Mouse (Mus musculus): ENCODE results near the gene Gm20388. TPM values are rescaled to one million over a fixed set of nuclear protein-coding genes. Genes with fewer than 3 reads are reported as not detected.

Gm20388 gene
- polyA plus RNA-seq, 1 experiment: 0.36 TPM

DNA sequence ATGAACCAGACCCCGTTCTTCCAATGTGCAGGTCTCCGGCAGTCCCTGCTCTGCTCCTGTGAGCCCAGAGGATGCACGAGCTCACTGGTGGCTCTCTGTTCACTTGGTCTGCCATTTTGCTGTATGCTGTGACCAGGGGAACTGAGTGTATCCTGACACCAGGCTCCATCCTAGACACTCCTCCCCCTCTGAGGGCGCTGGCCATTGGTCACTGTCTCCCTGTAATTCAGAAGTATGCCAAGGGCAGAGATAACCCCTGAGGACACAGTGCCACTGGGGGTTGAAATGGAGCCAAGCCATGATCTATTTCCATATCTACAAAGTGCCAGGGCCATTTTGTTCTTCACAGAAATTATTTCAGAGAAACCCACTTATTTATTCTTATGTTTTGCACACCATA is 937.8 kb downstream of the Gm20388 start:
- TF ChIP-seq GATA1 (IDR thresholded peaks at IDR 0.05; ENCODE audit: low read length) (no peak), TAL1 (IDR thresholded peaks at IDR 0.05; ENCODE audit: low read length) (no peak)
- H3K9me3 ChIP-seq (ENCODE audit: control insufficient read depth, low read length): no peaks in the 10 kb centered on the region
- no peaks in the 10 kb centered on the region for H3K36me3 ChIP-seq (ENCODE audit: control insufficient read depth)
- no peak overlapping the region for H3K4me3 ChIP-seq (replicated peaks)
- no peaks in the 10 kb centered on the region for H3K27me3 ChIP-seq (ENCODE audit: control insufficient read depth)
- H3K4me1 ChIP-seq (ENCODE audit: control insufficient read depth): no peaks in the 10 kb centered on the region

DNA sequence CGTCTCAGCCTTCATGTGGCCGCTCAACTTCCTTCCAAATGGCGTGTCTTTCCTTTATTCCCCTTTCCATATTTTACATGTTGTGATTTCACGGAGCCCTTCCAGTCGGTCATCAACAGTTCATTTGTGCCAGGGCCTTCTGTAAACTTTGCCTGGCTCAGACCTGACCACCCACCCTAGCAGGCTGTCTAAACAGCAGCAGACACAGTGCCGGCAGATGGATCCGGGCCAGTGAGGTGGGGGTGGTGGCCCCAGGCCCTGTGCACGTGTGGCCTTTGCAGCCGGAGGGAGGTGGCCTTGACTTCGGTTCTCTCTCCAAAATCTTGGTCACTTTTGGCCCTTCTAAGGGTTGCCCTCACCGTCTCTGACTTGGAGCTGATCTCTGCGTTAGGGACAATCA is 940.8 kb downstream of the Gm20388 start:
- no peak for TF ChIP-seq TAL1 (IDR thresholded peaks at IDR 0.05; ENCODE audit: low read length)
- no peak for TF ChIP-seq GATA1 (IDR thresholded peaks at IDR 0.05; ENCODE audit: low read length)
- Histone ChIP-seq H3K27me3 (ENCODE audit: control insufficient read depth) (no peaks in the 10 kb centered on the region), H3K9me3 (ENCODE audit: control insufficient read depth, low read length) (no peaks in the 10 kb centered on the region; the same call in 1 of the 2 replicates), H3K4me1 (ENCODE audit: control insufficient read depth) (no peaks in the 10 kb centered on the region), H3K36me3 (ENCODE audit: control insufficient read depth) (no peaks in the 10 kb centered on the region), H3K4me3 (replicated peaks) (no peak overlapping the region)

- Histone ChIP-seq H3K36me3 (ENCODE audit: control insufficient read depth) (no peaks in the 10 kb centered on the region), H3K4me3 (replicated peaks) (no peak overlapping the region), H3K27me3 (ENCODE audit: control insufficient read depth) (no peaks in the 10 kb centered on the region), H3K9me3 (ENCODE audit: control insufficient read depth, low read length) (no peaks in the 10 kb centered on the region; the same call in 1 of the 2 replicates), H3K4me1 (ENCODE audit: control insufficient read depth) (no peaks in the 10 kb centered on the region)
- TF ChIP-seq TAL1 (IDR thresholded peaks at IDR 0.05; ENCODE audit: low read length) (no peak), GATA1 (IDR thresholded peaks at IDR 0.05; ENCODE audit: low read length) (no peak)
These were observed 949.2 kb downstream of the Gm20388 start for GRCm38 (mm10) chr8:120859881-120860280.

DNA sequence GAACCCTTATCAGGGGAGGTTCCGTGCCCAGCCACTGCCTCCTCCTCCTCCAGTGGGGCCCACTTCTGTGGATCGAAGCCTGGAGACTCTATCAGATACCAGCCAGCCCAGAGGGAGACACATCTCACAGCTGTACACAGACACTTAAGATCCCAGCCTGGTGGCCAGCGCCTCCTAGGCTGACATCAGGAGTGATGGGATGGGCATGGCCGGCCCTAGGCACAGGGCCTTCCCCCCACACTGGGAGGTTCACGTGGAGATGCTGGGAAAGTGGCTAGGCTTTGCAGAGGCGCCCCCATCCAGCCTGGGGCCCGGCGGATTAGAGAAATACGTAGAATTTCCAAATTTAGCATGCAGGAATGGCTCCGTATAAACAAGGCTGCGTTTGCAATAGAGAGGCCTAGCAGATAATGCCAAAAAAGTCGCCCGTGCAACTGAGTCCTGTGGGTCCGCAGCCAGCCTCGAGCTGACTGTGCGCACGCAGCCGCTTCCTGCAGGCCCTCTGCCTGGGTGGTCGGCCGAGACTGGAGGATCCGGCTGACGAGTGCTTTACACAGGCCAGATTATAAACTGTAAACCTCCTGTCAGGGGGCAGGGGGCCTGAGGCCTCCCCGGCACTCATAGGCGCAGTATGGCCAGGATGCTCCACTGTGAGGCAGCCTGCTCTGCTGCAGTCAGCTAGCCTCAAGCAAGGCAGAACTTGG is 949.9 kb downstream of the Gm20388 start:
- Histone ChIP-seq H3K4me1 (ENCODE audit: control insufficient read depth) (no peaks in the 10 kb centered on the region), H3K9me3 (ENCODE audit: control insufficient read depth, low read length) (no peaks in the 10 kb centered on the region; the same call in 1 of the 2 replicates), H3K36me3 (ENCODE audit: control insufficient read depth) (no peaks in the 10 kb centered on the region), H3K27me3 (ENCODE audit: control insufficient read depth) (no peaks in the 10 kb centered on the region), H3K4me3 (replicated peaks) (no peak overlapping the region)
- TF ChIP-seq GATA1 (IDR thresholded peaks at IDR 0.05; ENCODE audit: low read length) (no peak), TAL1 (IDR thresholded peaks at IDR 0.05; ENCODE audit: low read length) (no peak)

GRCm38 (mm10) chr8:120863683-120864082 is 953.0 kb downstream of the Gm20388 start:
- H3K27me3 ChIP-seq (ENCODE audit: control insufficient read depth): no peaks in the 10 kb centered on the region
- H3K9me3 ChIP-seq (ENCODE audit: control insufficient read depth, low read length): no peaks in the 10 kb centered on the region
- no peaks in the 10 kb centered on the region for H3K36me3 ChIP-seq (ENCODE audit: control insufficient read depth)
- no peak for TF ChIP-seq TAL1 (IDR thresholded peaks at IDR 0.05; ENCODE audit: low read length)
- TF ChIP-seq GATA1 (IDR thresholded peaks at IDR 0.05; ENCODE audit: low read length): no peak
- H3K4me1 ChIP-seq (ENCODE audit: control insufficient read depth): no peaks in the 10 kb centered on the region
- H3K4me3 ChIP-seq (replicated peaks): no peak overlapping the region

GRCm38 (mm10) chr8:120867386-120867785 is 956.7 kb downstream of the Gm20388 start:
- TF ChIP-seq GATA1 (IDR thresholded peaks at IDR 0.05; ENCODE audit: low read length): no peak
- TF ChIP-seq TAL1 (IDR thresholded peaks at IDR 0.05; ENCODE audit: low read length): no peak
- no peak overlapping the region for H3K4me3 ChIP-seq (replicated peaks)
- H3K36me3 ChIP-seq (ENCODE audit: control insufficient read depth): no peaks in the 10 kb centered on the region
- no peaks in the 10 kb centered on the region for H3K27me3 ChIP-seq (ENCODE audit: control insufficient read depth)
- H3K4me1 ChIP-seq (ENCODE audit: control insufficient read depth): no peaks in the 10 kb centered on the region
- H3K9me3 ChIP-seq (ENCODE audit: control insufficient read depth, low read length): peaks cover 2% of the 10 kb centered on the region; the same call in 1 of the 2 replicates

DNA sequence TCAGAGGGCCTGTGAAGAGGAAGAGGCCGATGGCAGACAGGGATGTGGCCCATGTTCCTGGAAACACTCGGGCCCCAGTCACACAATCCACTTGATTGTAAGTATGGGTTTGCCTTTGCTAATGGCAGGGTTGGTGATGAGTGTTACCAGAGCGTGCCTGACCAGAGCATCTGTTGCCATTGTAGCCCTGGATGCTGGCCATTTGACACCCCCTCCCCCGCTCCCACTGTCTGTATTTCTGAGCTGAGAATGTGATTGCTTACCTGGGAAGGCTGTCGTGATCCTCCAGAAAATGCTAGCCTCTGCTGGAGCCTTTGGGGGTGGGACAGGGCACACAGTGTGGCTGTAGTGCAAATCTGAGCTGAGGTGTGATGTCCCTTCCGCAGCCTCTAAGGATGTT is 962.0 kb downstream of the Gm20388 start:
- Histone ChIP-seq H3K36me3 (ENCODE audit: control insufficient read depth) (no peaks in the 10 kb centered on the region), H3K4me3 (replicated peaks) (no peak overlapping the region), H3K9me3 (ENCODE audit: control insufficient read depth, low read length) (peaks cover 5% of the 10 kb centered on the region; the same call in 1 of the 2 replicates), H3K27me3 (ENCODE audit: control insufficient read depth) (peaks cover 3% of the 10 kb centered on the region; the same call in 1 of the 2 replicates), H3K4me1 (ENCODE audit: control insufficient read depth) (no peaks in the 10 kb centered on the region)
- TF ChIP-seq TAL1 (IDR thresholded peaks at IDR 0.05; ENCODE audit: low read length) (no peak), GATA1 (IDR thresholded peaks at IDR 0.05; ENCODE audit: low read length) (no peak)

- Histone ChIP-seq H3K4me3 (replicated peaks) (no peak overlapping the region), H3K4me1 (ENCODE audit: control insufficient read depth) (no peaks in the 10 kb centered on the region), H3K9me3 (ENCODE audit: control insufficient read depth, low read length) (peaks cover 5% of the 10 kb centered on the region; the same call in 1 of the 2 replicates), H3K36me3 (ENCODE audit: control insufficient read depth) (no peaks in the 10 kb centered on the region), H3K27me3 (ENCODE audit: control insufficient read depth) (peaks cover 6% of the 10 kb centered on the region; the same call in 1 of the 2 replicates)
- TF ChIP-seq GATA1 (IDR thresholded peaks at IDR 0.05; ENCODE audit: low read length) (no peak), TAL1 (IDR thresholded peaks at IDR 0.05; ENCODE audit: low read length) (no peak)
These were observed 965.6 kb downstream of the Gm20388 start for GRCm38 (mm10) chr8:120876010-120876918.

DNA sequence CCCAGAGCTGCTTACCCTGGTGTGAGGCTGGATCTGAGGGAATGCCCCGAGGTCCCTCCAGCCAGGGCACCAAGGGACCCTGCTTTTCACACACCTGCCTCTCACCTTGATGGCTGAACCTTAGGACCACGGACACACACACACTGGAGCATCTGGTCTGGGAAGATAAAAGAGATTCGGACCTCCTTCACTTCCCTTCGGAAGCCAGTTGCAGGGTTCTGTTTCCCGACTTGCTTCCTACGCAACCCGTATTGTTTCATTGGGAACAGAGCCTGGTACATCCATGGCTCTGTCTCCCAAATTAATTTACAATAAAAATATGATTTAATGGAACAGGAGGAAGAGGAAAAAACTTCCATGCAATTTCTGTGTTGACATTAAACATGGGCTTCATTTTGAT is 966.4 kb downstream of the Gm20388 start:
- H3K4me3 ChIP-seq (replicated peaks): no peak overlapping the region
- TF ChIP-seq GATA1 (IDR thresholded peaks at IDR 0.05; ENCODE audit: low read length): no peak
- no peak for TF ChIP-seq TAL1 (IDR thresholded peaks at IDR 0.05; ENCODE audit: low read length)
- no peaks in the 10 kb centered on the region for H3K4me1 ChIP-seq (ENCODE audit: control insufficient read depth)
- no peaks in the 10 kb centered on the region for H3K36me3 ChIP-seq (ENCODE audit: control insufficient read depth)
- H3K27me3 ChIP-seq (ENCODE audit: control insufficient read depth): peaks cover 9% of the 10 kb centered on the region; the same call in 1 of the 2 replicates
- peaks cover 4% of the 10 kb centered on the region; the same call in 1 of the 2 replicates for H3K9me3 ChIP-seq (ENCODE audit: control insufficient read depth, low read length)

Measured in erythroblast, embryonic 14.5 days (primary cell).